Mouse (Mus musculus) liver, adult 2 months (tissue): ENCODE data around the gene Usp7. TPM values are rescaled to one million over a fixed set of nuclear protein-coding genes. Genes with fewer than 3 reads are reported as not detected.
A peak's percentile ranks its signal among the peaks of the same experiment; 100 is the strongest.

ENCODE experiments used
- DNase-seq: peaks from one replicate; pipeline ENCODE4 v3.0.0-alpha.2; 2011; ENCODE audit warnings: low read depth, low spot score; ENCODE audit errors: extremely low read depth
- H3K27ac ChIP-seq: fragments of 200-500 bp; replicated peaks from 2 replicates; pipeline ENCODE4 v1.5.1; 2012; ENCODE audit warnings: low read depth, mild to moderate bottlenecking, control low read depth, inconsistent platforms, low read length; ENCODE audit not compliant: insufficient read depth
- H3K27me3 ChIP-seq: fragments of 200-500 bp; 2 replicates; pipeline ENCODE4 v1.6.1; 2012; ENCODE audit warnings: mild to moderate bottlenecking, moderate library complexity, low read length, inconsistent platforms; ENCODE audit not compliant: control insufficient read depth, insufficient read depth
- H3K36me3 ChIP-seq: fragments of 200-500 bp; 2 replicates; pipeline ENCODE4 v1.6.1; 2012; ENCODE audit warnings: low read length, inconsistent platforms; ENCODE audit not compliant: control insufficient read depth, insufficient read depth
- H3K4me1 ChIP-seq: fragments of 200-500 bp; 2 replicates; pipeline ENCODE4 v1.6.1; 2011; ENCODE audit warnings: low read length; ENCODE audit not compliant: control insufficient read depth, insufficient read depth
- H3K4me3 ChIP-seq: fragments of 200-500 bp; 2 replicates; pipeline ENCODE4 v1.5.1; 2011; ENCODE audit warnings: low read depth, mild to moderate bottlenecking, control low read depth, low read length, moderate library complexity; ENCODE audit not compliant: insufficient read depth
- H3K79me2 ChIP-seq: fragments of 200-500 bp; 2 replicates; pipeline ENCODE4 v1.6.1; 2012; ENCODE audit warnings: inconsistent platforms, mild to moderate bottlenecking, low read length, moderate library complexity; ENCODE audit not compliant: control insufficient read depth, insufficient read depth
- H3K9ac ChIP-seq: fragments of 200-500 bp; 2 replicates; pipeline ENCODE4 v1.6.1; 2012; ENCODE audit warnings: low read depth, mild to moderate bottlenecking, control low read depth, inconsistent platforms, low read length
- CTCF ChIP-seq: fragments of 200-500 bp; IDR thresholded peaks from 2 replicates; pipeline ENCODE4 v1.5.1; 2011; ENCODE audit warnings: low read depth, low read length, control low read depth
- POLR2A ChIP-seq: fragments of 200-500 bp; IDR thresholded peaks from 2 replicates; pipeline ENCODE4 v1.6.1; 2011; ENCODE audit warnings: low read length, control low read depth; ENCODE audit not compliant: insufficient read depth; ENCODE audit errors: extremely low read depth
- WGBS: fragments of 180-500 bp; shearing (Covaris S2); methylation state at CpG from one replicate; pipeline ENCODE4 v1.1.7; 2018; 5-methylcytosine and 5-hydroxymethylcytosine counted together
- polyA plus RNA-seq: library from polyadenylated mRNA; depleted of rRNA; stranded (reverse); fragments of >200 nt; gene quantifications from 2 replicates; pipeline ENCODE4 v1.2.3, GENCODE M21; 2012
- total RNA-seq: library from RNA; depleted of rRNA; stranded (reverse); fragments of >200 nt; gene quantifications from 2 replicates; pipeline ENCODE4 v1.2.3, GENCODE M21; 2014

Usp7 gene
- total and polyA plus RNA-seq, 2 experiments = 12.5 to 41.5 TPM

DNA sequence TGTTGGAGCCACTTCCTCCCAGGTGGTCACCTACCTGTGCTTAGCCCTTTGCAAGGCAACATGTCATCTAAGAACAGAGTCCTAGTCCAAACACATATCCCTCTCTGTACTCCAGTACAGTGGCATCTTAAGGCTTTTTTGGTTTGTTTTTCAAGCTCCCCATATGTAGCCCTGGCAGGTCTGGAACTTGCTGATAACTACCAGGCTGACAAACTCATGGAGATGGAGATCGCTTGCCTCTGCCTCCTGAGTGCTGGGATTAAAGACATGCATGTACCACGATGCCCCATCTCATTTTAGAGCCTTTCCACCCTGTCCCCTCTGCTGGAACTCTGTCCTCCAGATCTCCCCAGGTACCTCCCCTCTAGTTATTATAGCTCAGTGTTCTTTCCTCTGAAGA lies 115.9 kb downstream of the Usp7 start:
- no peak for DNase-seq
- TF ChIP-seq CTCF = no peak
- no peak for TF ChIP-seq POLR2A
- H3K27ac ChIP-seq = no peak overlapping the region
- H3K9ac ChIP-seq = no peak overlapping the region
- no peak overlapping the region for H3K4me3 ChIP-seq
- no peaks in the 10 kb centered on the region for H3K27me3 ChIP-seq
- H3K79me2 ChIP-seq = peaks cover under 1% of the 10 kb centered on the region; the same call in 1 of the 2 replicates
- H3K4me1 ChIP-seq = peaks cover 12% of the 10 kb centered on the region
- no peaks in the 10 kb centered on the region for H3K36me3 ChIP-seq
- 89% methylated on average over 2 of the region's 2 CpGs for WGBS

DNA sequence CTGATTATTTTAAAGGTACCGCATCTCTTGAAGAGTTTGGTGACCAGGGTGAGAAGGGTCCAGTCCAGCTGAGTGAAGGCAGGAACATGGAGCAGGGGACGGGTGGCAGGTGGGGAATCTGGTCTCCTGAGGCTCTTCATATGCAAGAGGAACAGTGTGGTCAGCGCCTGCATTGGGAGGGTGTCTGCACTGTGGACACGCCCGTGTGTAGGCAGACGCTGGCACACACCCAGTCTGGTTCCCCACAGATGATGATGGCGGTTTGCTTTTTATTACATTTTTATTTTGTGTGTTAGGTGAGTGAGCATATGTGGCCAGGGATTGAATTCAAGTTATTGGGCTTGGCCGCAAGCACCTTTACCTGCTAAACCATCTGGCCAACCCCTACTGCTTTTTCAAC lies 116.5 kb downstream of the Usp7 start:
- no peak overlapping the region for H3K9ac ChIP-seq
- no peak for DNase-seq
- TF ChIP-seq CTCF = no peak
- no peak for TF ChIP-seq POLR2A
- no peak overlapping the region for H3K4me3 ChIP-seq
- H3K36me3 ChIP-seq = no peaks in the 10 kb centered on the region
- H3K27ac ChIP-seq = no peak overlapping the region
- WGBS = 87% methylated on average over 8 of the region's 8 CpGs
- peaks cover 17% of the 10 kb centered on the region for H3K4me1 ChIP-seq
- H3K79me2 ChIP-seq = peaks cover 7% of the 10 kb centered on the region; the same call in 1 of the 2 replicates
- H3K27me3 ChIP-seq = no peaks in the 10 kb centered on the region

DNA sequence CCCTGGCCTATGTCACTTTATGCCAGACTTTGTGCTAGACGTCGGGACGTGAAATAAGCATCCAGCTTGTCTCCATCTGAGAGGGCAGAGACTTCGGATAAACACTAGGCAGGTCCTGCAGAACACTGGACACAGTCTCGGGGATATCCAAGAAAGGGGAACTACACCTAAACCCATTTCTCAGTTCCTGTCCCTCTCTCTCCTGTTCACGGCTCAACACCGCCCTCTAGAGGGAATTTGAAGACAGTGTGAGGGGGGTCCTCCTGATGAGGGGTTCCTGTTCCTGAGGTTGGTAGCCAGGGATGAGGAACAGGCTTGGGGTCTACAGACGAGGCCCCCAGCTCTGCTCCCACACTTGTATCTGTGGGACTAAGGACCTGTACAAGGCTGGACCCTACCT lies 117.9 kb downstream of the Usp7 start:
- Histone ChIP-seq H3K36me3 (no peaks in the 10 kb centered on the region), H3K4me3 (no peak overlapping the region), H3K27me3 (no peaks in the 10 kb centered on the region), H3K4me1 (peaks cover 30% of the 10 kb centered on the region), H3K9ac (peak overlapping the region; percentile 35; the same call in 1 of the 2 replicates), H3K79me2 (peaks cover 20% of the 10 kb centered on the region), H3K27ac (no peak overlapping the region)
- 6% methylated on average over 8 of the region's 8 CpGs for WGBS
- no peak for TF ChIP-seq POLR2A
- TF ChIP-seq CTCF = peak; percentile 73
- DNase-seq = peak; percentile 53

DNA sequence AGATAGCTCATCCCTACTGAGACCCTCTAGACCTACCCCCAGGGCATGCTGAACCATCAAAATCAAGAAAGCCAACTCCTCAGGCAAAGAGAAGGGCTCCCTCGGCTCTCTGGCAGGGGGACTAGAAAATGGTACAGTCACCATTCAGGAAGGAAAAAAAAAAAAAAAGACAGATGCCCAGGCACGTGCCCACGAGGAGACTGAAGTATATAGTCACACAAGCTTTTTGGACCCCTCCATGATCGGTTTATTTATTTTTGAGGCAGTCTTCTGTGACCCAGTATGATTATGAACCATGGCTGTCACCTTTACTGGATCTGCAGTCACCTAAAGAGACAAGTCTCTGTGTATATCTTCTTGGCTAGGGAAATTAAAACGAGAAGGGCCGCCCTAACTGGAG lies 118.8 kb downstream of the Usp7 start:
- Histone ChIP-seq H3K79me2 (peaks cover 28% of the 10 kb centered on the region), H3K4me1 (peaks cover 35% of the 10 kb centered on the region), H3K27ac (peak overlapping the region; percentile 42), H3K9ac (no peak overlapping the region), H3K4me3 (no peak overlapping the region), H3K27me3 (no peaks in the 10 kb centered on the region), H3K36me3 (no peaks in the 10 kb centered on the region)
- DNase-seq = no peak
- 57% methylated on average over 6 of the region's 6 CpGs for WGBS
- TF ChIP-seq CTCF (no peak), POLR2A (no peak)

DNA sequence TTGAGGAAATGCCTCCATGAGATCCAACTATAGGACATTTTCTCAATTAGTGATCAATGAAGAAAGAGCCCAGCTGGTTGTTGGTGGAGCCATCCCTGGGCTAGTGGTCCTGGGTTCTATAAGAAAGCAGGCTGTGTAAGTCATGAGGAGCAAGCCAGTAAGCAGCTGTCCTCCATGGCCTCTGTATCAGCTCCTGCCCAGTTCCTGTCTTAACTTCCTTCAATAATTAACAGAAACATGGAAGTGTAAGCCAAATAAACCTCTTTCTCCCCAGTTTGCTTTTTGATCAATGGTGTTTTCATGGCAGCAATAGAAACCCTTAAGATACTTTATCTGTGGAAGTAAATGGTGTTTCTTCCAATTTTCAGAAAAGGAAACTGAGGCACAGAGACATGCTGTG lies 119.3 kb downstream of the Usp7 start:
- Histone ChIP-seq H3K36me3 (no peaks in the 10 kb centered on the region), H3K27me3 (no peaks in the 10 kb centered on the region), H3K27ac (peak overlapping the region; percentile 83), H3K4me1 (peaks cover 33% of the 10 kb centered on the region), H3K79me2 (peaks cover 33% of the 10 kb centered on the region), H3K9ac (no peak overlapping the region), H3K4me3 (no peak overlapping the region)
- peak; percentile 89 for DNase-seq
- TF ChIP-seq CTCF = no peak
- TF ChIP-seq POLR2A = no peak

DNA sequence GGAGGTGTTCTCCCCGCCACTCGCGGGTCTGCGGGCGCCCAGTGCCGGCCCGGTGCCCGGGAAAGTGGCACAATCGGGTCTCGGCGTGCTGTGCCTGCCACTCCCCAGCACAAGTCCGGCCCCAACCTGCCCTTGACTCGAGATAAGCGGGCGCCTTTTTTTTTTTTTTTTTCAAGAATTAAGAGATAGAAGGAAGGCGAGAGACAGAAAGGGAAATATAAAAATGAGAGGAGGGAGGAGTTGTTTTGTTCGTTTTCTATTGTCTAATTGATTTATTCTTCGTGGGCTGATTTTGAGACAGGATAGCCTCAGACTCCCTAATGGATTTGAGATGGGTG lies 119.8 kb downstream of the Usp7 start:
- H3K9ac ChIP-seq = peak overlapping the region; percentile 66
- H3K4me1 ChIP-seq = peaks cover 37% of the 10 kb centered on the region
- H3K4me3 ChIP-seq = peak overlapping the region; percentile 52; the same call in 1 of the 2 replicates
- peaks cover 34% of the 10 kb centered on the region for H3K79me2 ChIP-seq
- no peak for DNase-seq
- no peaks in the 10 kb centered on the region for H3K27me3 ChIP-seq
- no peaks in the 10 kb centered on the region for H3K36me3 ChIP-seq
- under 1% methylated on average over 18 of the region's 18 CpGs for WGBS
- TF ChIP-seq POLR2A (no peak; the same call in 1 of the 2 replicates), CTCF (no peak)
- peak overlapping the region; percentile 83 for H3K27ac ChIP-seq
